Mouse (Mus musculus) liver, embryonic 13.5 days (tissue): ENCODE measurements around the gene Tnik. TPM values are rescaled to one million over a fixed set of nuclear protein-coding genes. Genes with fewer than 3 reads are reported as not detected.

Experiments
- ATAC-seq: fragments of 200-750 bp; cut with Nextera tagmentation; 2 replicates; pipeline ENCODE4 v1.8.0; 2017; ENCODE audit warnings: low read depth, mild to moderate bottlenecking, moderate number of reproducible peaks, moderate library complexity
- DNase-seq: peaks from one replicate; pipeline ENCODE4 v3.0.0; 2022
- H3K27ac ChIP-seq: fragments of 300-500 bp; sonication (generic); 2 replicates; pipeline ENCODE4 v1.5.1; 2015; ENCODE audit warnings: moderate library complexity, mild to moderate bottlenecking, inconsistent platforms
- H3K27me3 ChIP-seq: fragments of 300-500 bp; sonication (generic); 2 replicates; pipeline ENCODE4 v1.6.1; 2015; ENCODE audit warnings: mild to moderate bottlenecking, inconsistent platforms
- H3K36me3 ChIP-seq: fragments of 300-500 bp; sonication (generic); 2 replicates; pipeline ENCODE4 v1.6.1; 2015; ENCODE audit warnings: mild to moderate bottlenecking, inconsistent platforms
- H3K4me1 ChIP-seq: fragments of 300-500 bp; sonication (generic); replicated peaks from 2 replicates; pipeline ENCODE4 v1.6.1; 2015; ENCODE audit warnings: inconsistent platforms
- H3K4me2 ChIP-seq: fragments of 300-500 bp; sonication (generic); 2 replicates; pipeline ENCODE4 v1.6.1; 2015; ENCODE audit warnings: inconsistent platforms, mild to moderate bottlenecking, moderate library complexity
- H3K4me3 ChIP-seq: fragments of 300-500 bp; sonication (generic); replicated peaks from 2 replicates; pipeline ENCODE4 v1.5.1; 2015; ENCODE audit warnings: mild to moderate bottlenecking, inconsistent platforms
- H3K9ac ChIP-seq: fragments of 300-500 bp; sonication (generic); 2 replicates; pipeline ENCODE4 v1.6.1; 2015; ENCODE audit warnings: mild to moderate bottlenecking, inconsistent platforms
- H3K9me3 ChIP-seq: fragments of 300-500 bp; sonication (generic); replicated peaks from 2 replicates; pipeline ENCODE4 v1.6.1; 2016; ENCODE audit warnings: inconsistent platforms
- WGBS: fragments of 180-500 bp; shearing (Covaris S2); methylation state at CpG from one replicate; pipeline ENCODE4 v1.1.7; 2015; ENCODE audit not compliant: insufficient replicate concordance; 5-methylcytosine and 5-hydroxymethylcytosine counted together
- polyA plus RNA-seq: library from polyadenylated mRNA; unstranded; fragments of >200 nt; fragmentation: Nextera tagmentation; extraction: Ambion mirVana; gene quantifications from 2 replicates; pipeline ENCODE4 v1.2.1, GENCODE M21; 2015

Tnik gene
- polyA plus RNA-seq, 1 experiment from 2014 or later, result 1.8 TPM

GRCm38 (mm10) chr3:28699601-28700000 lies 436.6 kb downstream of the Tnik start:
- 50% methylated on average over 4 of the region's 4 CpGs for WGBS
- H3K9ac ChIP-seq, result no peak overlapping the region
- H3K27ac ChIP-seq, result no peak overlapping the region
- H3K4me1 ChIP-seq, result 0 out of 2 replicates have a peak, but pooled peaks cover 8% of the 10 kb centered on the region
- no peaks in the 10 kb centered on the region for H3K27me3 ChIP-seq
- no peak for DNase-seq
- ATAC-seq, result no peak
- H3K4me2 ChIP-seq, result peak overlapping the region; percentile 40
- no peaks in the 10 kb centered on the region for H3K9me3 ChIP-seq
- peak overlapping the region; percentile 40; the same call in 1 of the 2 replicates for H3K4me3 ChIP-seq
- no peaks in the 10 kb centered on the region for H3K36me3 ChIP-seq

GRCm38 (mm10) chr3:28705522-28706137 lies 442.6 kb downstream of the Tnik start:
- Histone ChIP-seq H3K4me1 (peaks cover 9% of the 10 kb centered on the region), H3K9ac (peak overlapping the region; percentile 17; the same call in 1 of the 2 replicates), H3K36me3 (0 out of 2 replicates have a peak, but pooled peaks cover 4% of the 10 kb centered on the region), H3K9me3 (no peaks in the 10 kb centered on the region), H3K4me2 (peak overlapping the region; percentile 14; the same call in 1 of the 2 replicates), H3K4me3 (no peak overlapping the region), H3K27ac (no peak overlapping the region), H3K27me3 (no peaks in the 10 kb centered on the region)
- ATAC-seq (no peak), DNase-seq (no peak)
- WGBS, result 21% methylated on average over 10 of the region's 10 CpGs

GRCm38 (mm10) chr3:28706736-28707135 lies 443.7 kb downstream of the Tnik start:
- 0 out of 2 replicates have a peak, but pooled peaks cover 4% of the 10 kb centered on the region for H3K36me3 ChIP-seq
- H3K27ac ChIP-seq, result no peak overlapping the region
- no peak overlapping the region for H3K4me2 ChIP-seq
- ATAC-seq, result no peak
- no peaks in the 10 kb centered on the region for H3K9me3 ChIP-seq
- H3K9ac ChIP-seq, result no peak overlapping the region
- DNase-seq, result no peak
- H3K4me3 ChIP-seq, result no peak overlapping the region
- WGBS, result 55% methylated on average over 4 of the region's 4 CpGs
- H3K4me1 ChIP-seq, result peaks cover 9% of the 10 kb centered on the region
- no peaks in the 10 kb centered on the region for H3K27me3 ChIP-seq

- Histone ChIP-seq H3K27me3 (no peaks in the 10 kb centered on the region), H3K27ac (no peak overlapping the region), H3K9me3 (no peaks in the 10 kb centered on the region), H3K9ac (no peak overlapping the region), H3K4me3 (no peak overlapping the region), H3K4me2 (no peak overlapping the region), H3K36me3 (0 out of 2 replicates have a peak, but pooled peaks cover 4% of the 10 kb centered on the region), H3K4me1 (peaks cover 9% of the 10 kb centered on the region)
- no peak for ATAC-seq
- peak; percentile 10 for DNase-seq
- WGBS, result 27% methylated on average over 1 of the region's 1 CpGs
Measured at GRCm38 (mm10) chr3:28709740-28710139, 446.7 kb downstream of the Tnik start.

GRCm38 (mm10) chr3:28713913-28714698 lies 451.1 kb downstream of the Tnik start:
- Histone ChIP-seq H3K36me3 (0 out of 2 replicates have a peak, but pooled peaks cover 1% of the 10 kb centered on the region), H3K27me3 (no peaks in the 10 kb centered on the region), H3K4me3 (no peak overlapping the region), H3K9me3 (no peaks in the 10 kb centered on the region), H3K4me1 (no peaks in the 10 kb centered on the region), H3K27ac (no peak overlapping the region), H3K4me2 (no peak overlapping the region), H3K9ac (no peak overlapping the region)
- ATAC-seq (no peak), DNase-seq (no peak)
- WGBS, result 39% methylated on average over 7 of the region's 7 CpGs

GRCm38 (mm10) chr3:28718521-28718920 lies 455.5 kb downstream of the Tnik start:
- Histone ChIP-seq H3K9me3 (no peaks in the 10 kb centered on the region), H3K4me1 (peaks cover 10% of the 10 kb centered on the region; the same call in 1 of the 2 replicates), H3K27me3 (no peaks in the 10 kb centered on the region), H3K4me3 (no peak overlapping the region), H3K4me2 (no peak overlapping the region), H3K9ac (no peak overlapping the region), H3K27ac (no peak overlapping the region), H3K36me3 (no peaks in the 10 kb centered on the region)
- DNase-seq (no peak), ATAC-seq (no peak)
- 68% methylated on average over 2 of the region's 2 CpGs for WGBS

GRCm38 (mm10) chr3:28721218-28721617 lies 458.2 kb downstream of the Tnik start:
- Histone ChIP-seq H3K4me3 (no peak overlapping the region), H3K9ac (no peak overlapping the region), H3K36me3 (no peaks in the 10 kb centered on the region), H3K9me3 (no peaks in the 10 kb centered on the region), H3K4me1 (peaks cover 17% of the 10 kb centered on the region), H3K4me2 (no peak overlapping the region), H3K27ac (peak overlapping the region; percentile 59; the same call in 1 of the 2 replicates), H3K27me3 (no peaks in the 10 kb centered on the region)
- WGBS, result 64% methylated on average over 5 of the region's 5 CpGs
- ATAC-seq (no peak), DNase-seq (no peak)

- Histone ChIP-seq H3K9me3 (no peaks in the 10 kb centered on the region), H3K36me3 (no peaks in the 10 kb centered on the region), H3K4me1 (peaks cover 17% of the 10 kb centered on the region), H3K27me3 (no peaks in the 10 kb centered on the region), H3K4me2 (no peak overlapping the region), H3K9ac (no peak overlapping the region), H3K27ac (peak overlapping the region; percentile 59), H3K4me3 (no peak overlapping the region)
- WGBS, result 41% methylated on average over 7 of the region's 7 CpGs
- no peak for DNase-seq
- ATAC-seq, result peak; percentile 40; the same call in 1 of the 2 replicates
Measured at GRCm38 (mm10) chr3:28721838-28722237, 458.8 kb downstream of the Tnik start.

- Histone ChIP-seq H3K4me3 (no peak overlapping the region), H3K9me3 (no peaks in the 10 kb centered on the region), H3K27ac (no peak overlapping the region), H3K9ac (no peak overlapping the region), H3K4me1 (peaks cover 17% of the 10 kb centered on the region), H3K4me2 (no peak overlapping the region), H3K36me3 (no peaks in the 10 kb centered on the region), H3K27me3 (no peaks in the 10 kb centered on the region)
- DNase-seq (no peak), ATAC-seq (no peak)
Measured at GRCm38 (mm10) chr3:28722531-28722930, 459.5 kb downstream of the Tnik start.

GRCm38 (mm10) chr3:28723534-28723933 lies 460.5 kb downstream of the Tnik start:
- H3K9me3 ChIP-seq, result no peaks in the 10 kb centered on the region
- no peak for DNase-seq
- H3K27me3 ChIP-seq, result no peaks in the 10 kb centered on the region
- no peak for ATAC-seq
- no peak overlapping the region for H3K4me2 ChIP-seq
- H3K4me3 ChIP-seq, result no peak overlapping the region
- H3K27ac ChIP-seq, result no peak overlapping the region
- H3K4me1 ChIP-seq, result peaks cover 17% of the 10 kb centered on the region
- WGBS, result 49% methylated on average over 6 of the region's 6 CpGs
- no peaks in the 10 kb centered on the region for H3K36me3 ChIP-seq
- H3K9ac ChIP-seq, result no peak overlapping the region

GRCm38 (mm10) chr3:28725203-28725602 lies 462.2 kb downstream of the Tnik start:
- Histone ChIP-seq H3K9me3 (no peaks in the 10 kb centered on the region), H3K27me3 (no peaks in the 10 kb centered on the region), H3K4me2 (no peak overlapping the region), H3K9ac (no peak overlapping the region), H3K4me1 (peaks cover 17% of the 10 kb centered on the region), H3K4me3 (no peak overlapping the region), H3K27ac (no peak overlapping the region), H3K36me3 (no peaks in the 10 kb centered on the region)
- DNase-seq (no peak), ATAC-seq (peak; percentile 49)
- WGBS, result 79% methylated on average over 13 of the region's 13 CpGs
